Mouse (Mus musculus): ENCODE data around the gene Galns. TPM values are rescaled to one million over a fixed set of nuclear protein-coding genes. Genes with fewer than 3 reads are reported as not detected.

The Galns gene
- polyA plus RNA-seq, 1 experiment = 17.6 TPM

DNA sequence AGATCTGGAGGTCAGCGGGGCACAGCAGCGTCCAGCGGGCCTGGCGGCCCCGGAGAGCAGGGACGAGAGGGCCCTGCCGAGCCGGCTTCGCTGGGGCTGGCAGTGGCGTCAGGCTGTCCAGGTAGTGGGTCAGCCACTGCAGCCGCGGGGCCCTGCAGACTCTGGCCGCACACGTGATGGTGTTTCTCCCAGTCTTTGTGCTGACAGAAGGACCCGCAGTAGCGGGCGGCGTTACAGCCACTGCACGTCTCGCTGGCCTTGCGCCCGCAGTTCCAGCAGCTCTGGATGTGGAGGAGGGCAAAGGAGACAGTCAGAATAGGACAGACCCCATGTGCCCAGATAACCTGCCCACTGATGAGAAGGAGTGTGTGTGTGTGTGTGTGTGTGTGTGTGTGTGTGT is 19.4 kb upstream of the Galns start:
- H3K27me3 ChIP-seq (ENCODE audit: control insufficient read depth, insufficient read depth, insufficient read length) = peaks cover 39% of the 10 kb centered on the region
- H3K4me3 ChIP-seq = no peak overlapping the region
- TF ChIP-seq REST (IDR thresholded peaks at IDR 0.05; ENCODE audit: insufficient read depth, insufficient read length) (no peak), MYOG (IDR thresholded peaks at IDR 0.05; ENCODE audit: control insufficient read depth in 1 of 3, insufficient read depth in 1 of 3, insufficient read length in 2 of 3, low read depth in 2 of 3) (no peak), USF1 (IDR thresholded peaks at IDR 0.05; ENCODE audit: low read depth) (no peak), CEBPB (IDR thresholded peaks at IDR 0.05; ENCODE audit: insufficient read depth, poor library complexity, severe bottlenecking) (no peak), SRF (IDR thresholded peaks at IDR 0.05; ENCODE audit: control insufficient read depth, insufficient read length, low read depth) (no peak), TCF12 (IDR thresholded peaks at IDR 0.05; ENCODE audit: insufficient read depth, poor library complexity, severe bottlenecking) (no peak), POLR2AphosphoS2 (IDR thresholded peaks at IDR 0.05; ENCODE audit: insufficient read length, low read depth) (no peak), TCF3 (IDR thresholded peaks at IDR 0.05; ENCODE audit: insufficient read length, low read depth) (no peak)

DNA sequence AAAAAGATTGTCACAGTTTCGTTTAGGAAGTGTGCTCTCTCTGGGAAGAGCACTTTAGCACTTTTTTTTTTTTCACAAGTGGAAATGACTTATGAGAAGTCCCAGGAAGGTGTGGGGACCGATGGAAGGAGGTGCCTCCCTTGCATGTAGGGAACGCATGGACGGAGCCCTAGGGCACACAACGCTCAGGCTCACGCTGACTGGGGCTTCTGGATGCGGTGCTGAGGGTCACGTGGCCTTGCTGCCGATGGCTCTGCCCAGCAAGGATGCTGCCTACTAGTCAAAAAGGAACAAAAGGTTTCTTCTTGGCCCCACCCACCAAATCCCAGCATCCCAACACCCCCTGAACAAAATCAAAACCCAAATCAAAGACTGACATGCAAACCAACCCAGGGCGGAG is 18.1 kb upstream of the Galns start:
- Histone ChIP-seq H3K27me3 (ENCODE audit: control insufficient read depth, insufficient read depth, insufficient read length) (peaks cover 31% of the 10 kb centered on the region), H3K36me3 (ENCODE audit: control insufficient read depth, insufficient read depth) (no peaks in the 10 kb centered on the region), H3K4me2 (ENCODE audit: low read depth) (no peak overlapping the region), H3K4me3 (no peak overlapping the region), H3K79me2 (ENCODE audit: control insufficient read depth, insufficient read depth) (no peaks in the 10 kb centered on the region), H3ac (ENCODE audit: control insufficient read depth, insufficient read length) (no peak overlapping the region)
- peak; percentile 57 for TF ChIP-seq POLR2AphosphoS2 (IDR thresholded peaks at IDR 0.05; ENCODE audit: insufficient read length, low read depth)
- no peak for TF ChIP-seq MAX (IDR thresholded peaks at IDR 0.05; ENCODE audit: low read depth)

More for the DNA sequence above, 19.4 kb upstream of the Galns start:
- no peaks in the 10 kb centered on the region for H3K79me2 ChIP-seq (ENCODE audit: control insufficient read depth, insufficient read depth)
- H3ac ChIP-seq (ENCODE audit: control insufficient read depth, insufficient read length) = no peak overlapping the region
- H3K36me3 ChIP-seq (ENCODE audit: control insufficient read depth, insufficient read depth) = no peaks in the 10 kb centered on the region
- H3K4me2 ChIP-seq (ENCODE audit: low read depth) = no peak overlapping the region

DNA sequence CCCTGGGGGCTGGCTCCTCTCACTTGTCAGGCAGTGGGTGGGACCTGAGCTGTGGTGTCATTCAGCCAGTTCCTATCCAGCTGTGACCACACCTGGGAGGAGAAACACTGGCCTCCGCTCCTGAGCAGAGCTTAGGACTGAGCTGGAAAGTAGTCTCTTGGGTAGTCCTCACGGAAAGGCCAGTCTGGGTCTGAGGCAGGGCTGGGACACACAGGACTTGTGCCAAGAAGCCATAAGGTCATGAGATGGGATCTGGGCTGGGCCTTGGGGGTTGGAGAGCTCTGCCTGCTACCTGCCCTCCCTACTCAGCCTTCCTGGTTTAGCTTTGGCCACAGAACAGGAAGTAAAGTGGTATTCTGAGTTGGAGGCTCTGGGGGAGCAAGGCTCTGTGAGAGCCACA is 15.6 kb upstream of the Galns start:
- Histone ChIP-seq H3K27me3 (ENCODE audit: control insufficient read depth, insufficient read depth, insufficient read length) (peaks cover 30% of the 10 kb centered on the region), H3K36me3 (ENCODE audit: control insufficient read depth, insufficient read depth) (no peaks in the 10 kb centered on the region), H3K4me3 (no peak overlapping the region), H3K4me2 (ENCODE audit: low read depth) (no peak overlapping the region), H3ac (ENCODE audit: control insufficient read depth, insufficient read length) (no peak overlapping the region), H3K79me2 (ENCODE audit: control insufficient read depth, insufficient read depth) (no peaks in the 10 kb centered on the region)
- TF ChIP-seq TCF12 (IDR thresholded peaks at IDR 0.05; ENCODE audit: insufficient read depth, poor library complexity, severe bottlenecking) (no peak), POLR2A (IDR thresholded peaks at IDR 0.05; ENCODE audit: insufficient read length, low read depth) (peak; percentile 15)

GRCm38 (mm10) chr8:122625811-122626210 is 14.5 kb upstream of the Galns start:
- no peaks in the 10 kb centered on the region for H3K79me2 ChIP-seq (ENCODE audit: control insufficient read depth, insufficient read depth)
- no peak overlapping the region for H3K4me3 ChIP-seq
- H3K4me2 ChIP-seq (ENCODE audit: low read depth) = no peak overlapping the region
- H3ac ChIP-seq (ENCODE audit: control insufficient read depth, insufficient read length) = no peak overlapping the region
- no peak for TF ChIP-seq TCF12 (IDR thresholded peaks at IDR 0.05; ENCODE audit: insufficient read depth, poor library complexity, severe bottlenecking)
- no peak for TF ChIP-seq REST (IDR thresholded peaks at IDR 0.05; ENCODE audit: insufficient read depth, insufficient read length)
- TF ChIP-seq POLR2AphosphoS2 (IDR thresholded peaks at IDR 0.05; ENCODE audit: insufficient read length, low read depth) = no peak
- no peak for TF ChIP-seq E2F4 (IDR thresholded peaks at IDR 0.05; ENCODE audit: insufficient read depth)
- TF ChIP-seq CEBPB (IDR thresholded peaks at IDR 0.05; ENCODE audit: insufficient read depth, poor library complexity, severe bottlenecking) = no peak
- TF ChIP-seq USF1 (IDR thresholded peaks at IDR 0.05; ENCODE audit: low read depth) = no peak
- TF ChIP-seq TCF3 (IDR thresholded peaks at IDR 0.05; ENCODE audit: insufficient read length, low read depth) = no peak
- TF ChIP-seq MAX (IDR thresholded peaks at IDR 0.05; ENCODE audit: low read depth) = no peak
- no peak for TF ChIP-seq SRF (IDR thresholded peaks at IDR 0.05; ENCODE audit: control insufficient read depth, insufficient read length, low read depth)
- TF ChIP-seq POLR2A (IDR thresholded peaks at IDR 0.05; ENCODE audit: insufficient read length, low read depth) = no peak
- TF ChIP-seq MYOG (IDR thresholded peaks at IDR 0.05; ENCODE audit: control insufficient read depth in 1 of 3, insufficient read depth in 1 of 3, insufficient read length in 2 of 3, low read depth in 2 of 3) = no peak
- no peak for TF ChIP-seq MYOD1 (IDR thresholded peaks at IDR 0.05; ENCODE audit: control insufficient read depth in 1 of 3, insufficient read length in 2 of 3, low read depth in 2 of 3)
- peaks cover 28% of the 10 kb centered on the region for H3K27me3 ChIP-seq (ENCODE audit: control insufficient read depth, insufficient read depth, insufficient read length)
- H3K36me3 ChIP-seq (ENCODE audit: control insufficient read depth, insufficient read depth) = no peaks in the 10 kb centered on the region

DNA sequence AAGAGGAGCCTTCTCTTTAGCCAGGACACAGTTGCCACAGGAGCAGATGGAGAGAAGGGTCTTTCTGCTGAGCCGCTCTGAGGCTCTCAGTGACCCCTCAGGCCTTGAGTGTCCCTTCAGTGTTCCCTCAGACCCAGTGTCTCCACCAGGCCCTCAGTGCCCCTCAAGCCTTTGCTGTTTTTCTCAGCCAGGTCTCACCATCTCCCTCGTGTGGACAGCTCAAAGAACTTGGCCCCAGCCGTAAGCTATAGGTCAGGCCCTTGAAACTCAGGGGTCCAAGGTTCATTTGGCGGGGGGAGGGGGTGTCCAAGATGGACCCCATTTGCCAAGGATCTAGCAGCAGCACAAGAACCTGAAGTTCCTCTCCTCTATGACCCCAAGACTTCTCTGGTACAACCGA is 13.4 kb upstream of the Galns start:
- Histone ChIP-seq H3K27me3 (ENCODE audit: control insufficient read depth, insufficient read depth, insufficient read length) (peaks cover 26% of the 10 kb centered on the region), H3K4me2 (ENCODE audit: low read depth) (no peak overlapping the region), H3K79me2 (ENCODE audit: control insufficient read depth, insufficient read depth) (no peaks in the 10 kb centered on the region), H3K4me3 (no peak overlapping the region), H3ac (ENCODE audit: control insufficient read depth, insufficient read length) (no peak overlapping the region), H3K36me3 (ENCODE audit: control insufficient read depth, insufficient read depth) (no peaks in the 10 kb centered on the region)
- TF ChIP-seq MAX (IDR thresholded peaks at IDR 0.05; ENCODE audit: low read depth) (no peak), POLR2A (IDR thresholded peaks at IDR 0.05; ENCODE audit: insufficient read length, low read depth) (no peak), REST (IDR thresholded peaks at IDR 0.05; ENCODE audit: insufficient read depth, insufficient read length) (no peak), MYOD1 (IDR thresholded peaks at IDR 0.05; ENCODE audit: control insufficient read depth in 1 of 3, insufficient read length in 2 of 3, low read depth in 2 of 3) (no peak), TCF12 (IDR thresholded peaks at IDR 0.05; ENCODE audit: insufficient read depth, poor library complexity, severe bottlenecking) (no peak), USF1 (IDR thresholded peaks at IDR 0.05; ENCODE audit: low read depth) (no peak), SRF (IDR thresholded peaks at IDR 0.05; ENCODE audit: control insufficient read depth, insufficient read length, low read depth) (no peak)

Data from myocyte (in vitro differentiated cells).